Mouse (Mus musculus) lung, postnatal 0 days (tissue): ENCODE data around the gene N4bp1.

ENCODE experiments used
- CTCF ChIP-seq: IDR thresholded peaks from 2 replicates; pipeline ENCODE4 v1.5.1; 2016; ENCODE audit warnings: antibody characterized with exemption, mild to moderate bottlenecking
- EP300 ChIP-seq: IDR thresholded peaks from 2 replicates; pipeline ENCODE4 v1.6.1; 2016; ENCODE audit warnings: antibody characterized with exemption, mild to moderate bottlenecking, control low read depth

DNA sequence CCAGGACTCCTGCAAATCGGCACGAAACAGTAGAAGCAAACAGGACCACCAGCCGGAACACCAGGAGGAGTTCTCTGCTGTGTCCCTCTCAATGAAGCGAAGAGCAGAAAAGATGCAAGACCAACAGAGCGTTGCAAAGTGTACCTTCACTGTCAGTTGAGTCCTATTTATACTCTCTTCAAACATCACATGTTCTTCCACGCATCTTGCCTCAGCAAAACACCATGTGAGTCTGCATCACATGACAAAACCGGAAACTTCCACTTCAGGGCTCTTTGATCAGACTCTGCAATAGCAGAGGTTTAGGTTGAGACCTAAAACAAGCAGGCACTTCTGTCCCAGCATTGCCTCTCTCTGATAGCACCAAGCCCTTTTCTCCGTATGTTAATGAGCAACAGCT, 26.1 kb upstream of the N4bp1 start:
- TF ChIP-seq CTCF (no peak), EP300 (no peak)
